Mouse (Mus musculus): ENCODE data around the gene Cmss1.
"Not testable (repeated sequence)": the region's sequence is repeated elsewhere in the genome, so short reads cannot be mapped to it uniquely, and the experiment has no call there.

The Cmss1 gene

GRCm38 (mm10) chr16:57427516-57428285, 179.0 kb downstream of the Cmss1 start:
- DNase-seq (ENCODE audit: low spot score): peak; percentile 70

- DNase-seq (ENCODE audit: low spot score): no peak
These were observed 180.0 kb downstream of the Cmss1 start for GRCm38 (mm10) chr16:57426680-57427079.

GRCm38 (mm10) chr16:57423001-57423800, 183.5 kb downstream of the Cmss1 start:
- DNase-seq (ENCODE audit: low spot score): no peak

- no peak for DNase-seq (ENCODE audit: low spot score)
These were observed 184.8 kb downstream of the Cmss1 start for GRCm38 (mm10) chr16:57421680-57422417.

- no peak for DNase-seq (ENCODE audit: low spot score)
These were observed 185.7 kb downstream of the Cmss1 start for GRCm38 (mm10) chr16:57420773-57421556.

GRCm38 (mm10) chr16:57419881-57420280, 186.8 kb downstream of the Cmss1 start:
- DNase-seq (ENCODE audit: low spot score): no peak

- DNase-seq (ENCODE audit: low spot score): peak; percentile 32
These were observed 187.3 kb downstream of the Cmss1 start for GRCm38 (mm10) chr16:57419332-57419731.

GRCm38 (mm10) chr16:57417955-57418354, 188.7 kb downstream of the Cmss1 start:
- DNase-seq (ENCODE audit: low spot score): no peak

GRCm38 (mm10) chr16:57417017-57417416, 189.6 kb downstream of the Cmss1 start:
- DNase-seq (ENCODE audit: low spot score): no peak

GRCm38 (mm10) chr16:57416049-57416448, 190.6 kb downstream of the Cmss1 start:
- no peak for DNase-seq (ENCODE audit: low spot score)

GRCm38 (mm10) chr16:57412766-57413165, 193.9 kb downstream of the Cmss1 start:
- DNase-seq (ENCODE audit: low spot score): no peak

- no peak for DNase-seq (ENCODE audit: low spot score)
These were observed 202.8 kb downstream of the Cmss1 start for GRCm38 (mm10) chr16:57403825-57404224.

- no peak for DNase-seq (ENCODE audit: low spot score)
These were observed 203.8 kb downstream of the Cmss1 start for GRCm38 (mm10) chr16:57402910-57403309.

- no peak for DNase-seq (ENCODE audit: low spot score)
These were observed 205.0 kb downstream of the Cmss1 start for GRCm38 (mm10) chr16:57401702-57402101.

GRCm38 (mm10) chr16:57399566-57399965, 207.1 kb downstream of the Cmss1 start:
- DNase-seq (ENCODE audit: low spot score): no peak

- peak; percentile 76 for DNase-seq (ENCODE audit: low spot score)
These were observed 208.1 kb downstream of the Cmss1 start for GRCm38 (mm10) chr16:57398387-57399214.

GRCm38 (mm10) chr16:57397845-57398244, 208.8 kb downstream of the Cmss1 start:
- DNase-seq (ENCODE audit: low spot score): no peak

- DNase-seq (ENCODE audit: low spot score): no peak
These were observed 210.4 kb downstream of the Cmss1 start for GRCm38 (mm10) chr16:57396249-57396648.

GRCm38 (mm10) chr16:57393161-57393560, 213.5 kb downstream of the Cmss1 start:
- peak; percentile 29 for DNase-seq (ENCODE audit: low spot score)

GRCm38 (mm10) chr16:57392461-57392860, 214.2 kb downstream of the Cmss1 start:
- DNase-seq (ENCODE audit: low spot score): peak; percentile 11

GRCm38 (mm10) chr16:57391171-57391570, 215.5 kb downstream of the Cmss1 start:
- DNase-seq (ENCODE audit: low spot score): not testable (repeated sequence)
